Mouse (Mus musculus) common myeloid progenitor, adult 5-6 weeks (primary cell): ENCODE results near the gene Plpp4. TPM values are rescaled to one million over a fixed set of nuclear protein-coding genes. Genes with fewer than 3 reads are reported as not detected.

Experiments used
- ATAC-seq: replicated peaks from 2 replicates; pipeline ENCODE4 v1.8.0; 2016; ENCODE audit warnings: low read depth, mild to moderate bottlenecking, moderate TSS enrichment, inconsistent platforms; ENCODE audit not compliant: poor library complexity, severe bottlenecking
- total RNA-seq: library from RNA; stranded (forward); fragments of 200-1000, 187-1606 nt; gene quantifications from 2 replicates; pipeline ENCODE4 v1.2.3, GENCODE M21; 2017

Gene Plpp4
- total RNA-seq, 1 experiment from 2014 or later, result not detected

GRCm38 (mm10) chr7:129428794-129429193 is 172.0 kb downstream of the Plpp4 start:
- no peak for ATAC-seq

- ATAC-seq, result no peak
Observed at GRCm38 (mm10) chr7:129429903-129430302, 173.1 kb downstream of the Plpp4 start.
